Mouse (Mus musculus) lung, postnatal 10 days (tissue): ENCODE measurements around the gene Acvr2b.
A peak's percentile ranks its signal among the peaks of the same experiment; 100 is the strongest.

Experiments used
- DNase-seq: peaks from one replicate; pipeline ENCODE4 v3.0.0; 2021

Acvr2b gene

GRCm38 (mm10) chr9:119408898-119409664 lies 7.2 kb downstream of the Acvr2b start:
- no peak for DNase-seq

- no peak for DNase-seq
Observed at GRCm38 (mm10) chr9:119409864-119410263, 7.9 kb downstream of the Acvr2b start.

- DNase-seq = no peak
Observed at GRCm38 (mm10) chr9:119418025-119418424, 16.1 kb downstream of the Acvr2b start.

- no peak for DNase-seq
Observed at GRCm38 (mm10) chr9:119419852-119420438, 18.0 kb downstream of the Acvr2b start.

GRCm38 (mm10) chr9:119425217-119425975 lies 23.5 kb downstream of the Acvr2b start:
- DNase-seq = peak; percentile 87

- DNase-seq = peak; percentile 47
Observed at GRCm38 (mm10) chr9:119425976-119426415, 24.1 kb downstream of the Acvr2b start.

GRCm38 (mm10) chr9:119426483-119426882 lies 24.6 kb downstream of the Acvr2b start:
- DNase-seq = no peak

GRCm38 (mm10) chr9:119430311-119430710 lies 28.4 kb downstream of the Acvr2b start:
- peak; percentile 89 for DNase-seq

GRCm38 (mm10) chr9:119435855-119436254 lies 33.9 kb downstream of the Acvr2b start:
- no peak for DNase-seq

GRCm38 (mm10) chr9:119438065-119438464 lies 36.1 kb downstream of the Acvr2b start:
- DNase-seq = no peak

- no peak for DNase-seq
Observed at GRCm38 (mm10) chr9:119438498-119439000, 36.6 kb downstream of the Acvr2b start.

- peak; percentile 99 for DNase-seq
Observed at GRCm38 (mm10) chr9:119444738-119445429, 43.0 kb downstream of the Acvr2b start, which contains the start of gene Exog. TSS of gene Exog (plus strand) at chr9:119444943.

- DNase-seq = no peak
Observed at GRCm38 (mm10) chr9:119445737-119446136, 43.8 kb downstream of the Acvr2b start.

GRCm38 (mm10) chr9:119455967-119456366 lies 54.0 kb downstream of the Acvr2b start:
- DNase-seq = no peak

- no peak for DNase-seq
Observed at GRCm38 (mm10) chr9:119457122-119457521, 55.2 kb downstream of the Acvr2b start.

- peak; percentile 71 for DNase-seq
Observed at GRCm38 (mm10) chr9:119460410-119460809, 58.5 kb downstream of the Acvr2b start.

GRCm38 (mm10) chr9:119465056-119465455 lies 63.1 kb downstream of the Acvr2b start:
- DNase-seq = no peak

- DNase-seq = peak; percentile 45
Observed at GRCm38 (mm10) chr9:119465595-119465994, 63.7 kb downstream of the Acvr2b start.

GRCm38 (mm10) chr9:119469691-119470353 lies 67.9 kb downstream of the Acvr2b start:
- no peak for DNase-seq

GRCm38 (mm10) chr9:119472412-119472918 lies 70.5 kb downstream of the Acvr2b start:
- no peak for DNase-seq

GRCm38 (mm10) chr9:119473011-119473410 lies 71.1 kb downstream of the Acvr2b start:
- no peak for DNase-seq

- DNase-seq = no peak
Observed at GRCm38 (mm10) chr9:119473608-119474164, 71.8 kb downstream of the Acvr2b start.
